Mouse (Mus musculus) limb, embryonic 15.5 days (tissue): ENCODE data around the gene Gm49359. TPM values are rescaled to one million over a fixed set of nuclear protein-coding genes. Genes with fewer than 3 reads are reported as not detected.
"Not testable (repeated sequence)": the region's sequence is repeated elsewhere in the genome, so short reads cannot be mapped to it uniquely, and the experiment has no call there.

Experiments used
- ATAC-seq: fragments of 200-750 bp; cut with Nextera tagmentation; 2 replicates; pipeline ENCODE4 v1.8.0; 2017; ENCODE audit warnings: low read depth, moderate TSS enrichment; ENCODE audit not compliant: insufficient number of reproducible peaks, low FRiP score, low TSS enrichment
- H3K27ac ChIP-seq: fragments of 300-500 bp; sonication (generic); 2 replicates; pipeline ENCODE4 v1.5.1; 2015; ENCODE audit warnings: moderate library complexity, mild to moderate bottlenecking, inconsistent platforms
- H3K27me3 ChIP-seq: fragments of 300-500 bp; sonication (generic); 2 replicates; pipeline ENCODE4 v1.6.1; 2015; ENCODE audit warnings: inconsistent platforms
- H3K36me3 ChIP-seq: fragments of 300-500 bp; sonication (generic); 2 replicates; pipeline ENCODE4 v1.6.1; 2015; ENCODE audit warnings: inconsistent platforms
- H3K4me1 ChIP-seq: fragments of 300-500 bp; sonication (generic); 2 replicates; pipeline ENCODE4 v1.6.1; 2015; ENCODE audit warnings: inconsistent platforms
- H3K4me2 ChIP-seq: fragments of 300-500 bp; sonication (generic); 2 replicates; pipeline ENCODE4 v1.6.1; 2015; ENCODE audit warnings: mild to moderate bottlenecking, inconsistent platforms
- H3K4me3 ChIP-seq: fragments of 300-500 bp; sonication (generic); 2 replicates; pipeline ENCODE4 v1.5.1; 2015; ENCODE audit warnings: mild to moderate bottlenecking, inconsistent platforms
- H3K9ac ChIP-seq: fragments of 300-500 bp; sonication (generic); 2 replicates; pipeline ENCODE4 v1.6.1; 2015; ENCODE audit warnings: inconsistent platforms
- H3K9me3 ChIP-seq: fragments of 300-500 bp; sonication (generic); 2 replicates; pipeline ENCODE4 v1.6.1; 2016; ENCODE audit warnings: inconsistent platforms
- WGBS: fragments of 180-500 bp; shearing (Covaris S2); methylation state at CpG from one replicate; pipeline ENCODE4 v1.1.7; 2015; 5-methylcytosine and 5-hydroxymethylcytosine counted together
- microRNA-seq: library from miRNA; unstranded; fragments of <30 nt; microRNA quantifications from one replicate; pipeline ENCODE4, GENCODE M21; 2016
- polyA plus RNA-seq: library from polyadenylated mRNA; unstranded; fragments of >200 nt; fragmentation: Nextera tagmentation; extraction: Ambion mirVana; gene quantifications from 2 replicates; pipeline ENCODE4 v1.2.1, GENCODE M21; 2015

Gene Gm49359
- polyA plus RNA-seq = 13.1 and 13.5 TPM in 2 replicates

DNA sequence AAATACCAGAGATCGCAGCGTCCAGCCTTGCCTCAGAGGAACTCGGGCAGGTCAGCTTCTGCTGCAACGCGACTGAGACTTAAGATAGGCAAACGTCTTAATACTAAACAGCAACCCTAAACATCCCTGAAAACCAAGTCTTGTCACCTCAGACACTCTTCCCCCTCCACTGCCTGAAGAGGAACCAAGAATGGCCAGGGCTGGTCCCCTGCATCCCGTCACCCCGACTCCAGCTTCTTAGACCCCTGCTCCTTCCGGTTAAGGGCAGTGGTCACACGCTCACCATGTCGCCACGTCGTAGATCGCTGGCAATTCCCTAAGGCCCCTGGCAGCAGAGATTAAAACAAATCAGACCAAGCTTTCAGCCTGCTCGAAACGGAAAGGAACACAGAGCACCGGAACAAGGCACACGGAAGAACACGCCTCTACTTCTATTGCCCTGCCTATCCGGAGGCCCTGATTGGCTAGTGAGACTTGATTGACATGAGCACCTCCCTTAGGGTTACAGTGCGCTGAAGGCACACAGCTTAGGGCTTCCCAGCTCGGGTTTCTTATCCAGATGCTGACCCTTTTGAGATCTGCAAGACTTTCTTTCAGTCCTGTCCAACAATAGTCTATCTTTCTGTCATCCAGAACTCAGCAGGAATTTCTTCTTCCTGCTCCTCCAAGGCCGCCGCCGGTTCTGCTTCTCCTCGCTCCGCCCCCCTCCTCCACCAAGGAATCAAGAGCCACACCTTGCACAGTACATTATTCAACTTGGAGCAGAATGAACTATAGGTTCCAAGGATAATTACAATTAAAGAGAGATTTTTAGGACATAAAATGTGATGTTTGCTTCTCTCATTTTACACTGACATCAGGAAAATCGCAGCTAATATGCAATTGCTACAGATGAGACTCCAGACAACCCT is at the start of gene Gm49359:
TSS of gene Gm49359 (minus strand) at position 409 of the 911 bp plus-strand sequence.
- WGBS = 1% methylated on average over 28 of the region's 28 CpGs
- Histone ChIP-seq H3K27ac (peak within 1 kb of the TSS; percentile 80), H3K9ac (peak within 1 kb of the TSS; percentile 56), H3K4me3 (peak within 1 kb of the TSS; percentile 62), H3K4me2 (peak within 1 kb of the TSS; percentile 39)
- H3K9me3 ChIP-seq, H3K4me1 ChIP-seq, H3K27me3 ChIP-seq, H3K36me3 ChIP-seq: not testable (repeated sequence)
- ATAC-seq = peak; percentile 90

DNA sequence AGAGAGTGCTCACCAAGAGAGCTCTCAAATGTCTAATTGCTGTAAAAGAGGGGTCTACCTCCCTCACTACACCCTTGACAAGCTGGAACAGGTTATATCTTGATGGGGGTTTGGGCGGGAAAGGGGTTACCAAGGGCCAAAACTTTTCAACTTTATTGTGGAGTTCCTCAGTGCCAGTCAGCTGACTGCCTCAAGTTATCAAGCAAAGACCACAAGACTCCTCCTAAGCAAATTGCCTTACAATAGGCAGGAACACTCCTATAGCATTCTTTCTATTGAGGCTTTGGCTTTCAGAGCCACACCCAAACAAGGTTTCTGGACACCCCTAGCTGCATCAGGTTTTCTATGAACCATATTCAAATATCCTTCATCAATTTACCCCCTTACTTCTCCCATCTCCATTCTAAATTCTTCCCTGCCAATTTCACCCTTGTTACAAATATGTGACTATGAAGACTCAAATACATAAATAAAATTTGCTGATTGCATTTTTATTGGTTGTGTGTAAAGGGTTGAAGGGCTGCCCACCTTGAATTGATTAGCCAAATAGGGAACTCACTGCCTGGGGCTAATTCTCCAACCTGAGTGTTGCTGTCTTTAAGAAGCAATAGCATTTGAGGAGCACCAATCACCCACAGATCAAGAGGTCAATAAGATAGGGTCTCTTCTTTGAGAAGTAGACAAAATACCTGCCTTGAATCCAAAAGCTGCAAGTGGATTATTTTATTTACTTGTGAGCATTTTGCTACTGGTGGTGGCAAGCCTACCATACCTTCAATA is 44.2 kb upstream of the Gm49359 start:
- H3K27me3 ChIP-seq, H3K9me3 ChIP-seq, H3K4me2 ChIP-seq, H3K36me3 ChIP-seq, H3K9ac ChIP-seq, ATAC-seq, H3K27ac ChIP-seq, H3K4me1 ChIP-seq, H3K4me3 ChIP-seq: not testable (repeated sequence)
- WGBS = 94% methylated on average over 1 of the region's 1 CpGs

DNA sequence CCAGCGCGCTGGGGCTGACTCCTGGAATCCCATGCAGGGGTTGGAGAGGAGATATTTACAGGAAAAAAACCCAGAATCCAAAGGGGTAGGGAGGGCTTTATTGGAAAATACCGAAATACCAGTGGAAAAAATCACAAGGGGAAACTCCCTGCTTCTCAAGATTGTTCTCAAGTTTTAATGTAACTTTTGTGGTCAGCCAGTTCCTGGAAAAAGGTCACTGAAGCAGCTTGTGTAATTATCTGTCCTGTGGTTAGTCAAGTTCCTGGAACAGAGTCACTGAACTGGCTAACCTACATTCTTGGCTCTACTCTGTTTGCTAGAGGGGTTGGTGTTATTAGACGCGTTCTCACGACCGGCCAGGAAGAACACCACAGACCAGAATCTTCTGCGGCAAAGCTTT is 6.0 kb upstream of the Gm49359 start:
- WGBS = 95% methylated on average over 8 of the region's 8 CpGs
- not testable (repeated sequence) for H3K9ac ChIP-seq, H3K9me3 ChIP-seq, H3K36me3 ChIP-seq, H3K4me1 ChIP-seq, H3K4me3 ChIP-seq, H3K27ac ChIP-seq, H3K27me3 ChIP-seq, H3K4me2 ChIP-seq, ATAC-seq

DNA sequence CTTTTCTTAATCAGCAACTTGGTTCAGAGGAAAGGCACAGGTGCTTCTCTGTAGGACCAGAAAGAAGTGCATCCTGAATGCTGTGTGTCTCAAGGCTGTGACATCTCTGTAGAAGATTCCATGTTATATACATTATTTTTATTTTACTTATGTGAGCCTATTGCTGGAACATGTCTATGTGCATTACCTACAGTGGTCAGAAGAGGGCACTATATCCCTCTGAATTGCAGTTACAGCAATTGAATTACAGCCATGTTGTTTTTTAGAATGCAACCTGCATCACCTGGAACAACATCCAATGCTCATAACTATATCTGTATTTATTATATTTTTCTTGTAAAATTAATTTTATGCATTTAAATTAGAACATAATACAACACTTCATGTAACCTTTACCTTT is 3.3 kb upstream of the Gm49359 start:
- H3K4me3 ChIP-seq, H3K27ac ChIP-seq, H3K4me2 ChIP-seq, H3K36me3 ChIP-seq, H3K4me1 ChIP-seq, H3K9me3 ChIP-seq, H3K27me3 ChIP-seq, ATAC-seq, H3K9ac ChIP-seq: not testable (repeated sequence)

Small RNA genes within 50 kb of the gene (microRNA-seq; reads per million reads assigned to microRNA genes)
- not detected for gene Gm22256

Other genes with a start within 250 kb of the Gm49359 start
- gene Gm3604, start 83.7 kb downstream of the Gm49359 start, polyA plus RNA-seq = 4.4 and 4.7 TPM in 2 replicates
- not detected in 2 replicates for gene Zfp935, start 91.7 kb upstream of the Gm49359 start, polyA plus RNA-seq
- 14.0 and 16.4 TPM in 2 replicates for gene Zfp934, start 104.4 kb upstream of the Gm49359 start, polyA plus RNA-seq
- 10.6 and 10.9 TPM in 2 replicates for gene 6720489N17Rik, start 157.3 kb upstream of the Gm49359 start, polyA plus RNA-seq